34 mouse cellular contexts compared by ENCODE assay signal in the genomic region with DNA sequence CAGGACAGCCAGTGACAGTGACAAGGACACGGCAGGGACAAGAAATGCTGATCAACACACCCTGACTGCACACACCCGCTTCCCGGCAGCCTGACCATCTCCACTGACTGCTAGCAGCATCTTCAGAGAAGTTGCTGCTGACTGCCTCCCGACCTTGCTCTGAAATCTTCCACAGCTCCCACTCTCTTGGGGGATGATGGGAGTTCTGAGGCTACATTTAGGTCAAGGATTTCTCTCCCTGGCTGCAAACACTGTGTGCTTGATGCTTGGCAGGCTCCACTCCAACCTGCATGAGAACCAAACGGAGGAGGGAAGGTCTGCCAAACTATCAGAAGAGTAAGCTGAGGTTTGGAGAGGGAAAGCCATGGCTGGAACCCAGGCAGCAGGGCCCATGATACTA. TPM values are rescaled to one million over a fixed set of nuclear protein-coding genes. Genes with fewer than 3 reads are reported as not detected.
DNase-seq lines count a peak whose midpoint lies in the region; ATAC-seq lines count a peak whose summit lies in the region.
"Had no signal": no experiment of that assay in that cellular context is flagged by ENCODE, and none has a peak within 500 bp of the region (broad histone marks: within the 10 kb centered on the region; RNA-seq: fewer than 3 reads in every experiment).

No protein-coding gene starts in this region.

- peak; percentile 76 to 80 for DNase-seq in adrenal gland, adult (ENCODE audit: inconsistent age in 2 of 2, low spot score in 1 of 2)
- no peak for DNase-seq in adrenal gland, adult 18-20 months (ENCODE audit: low spot score in 2 of 2)
- DNase-seq in heart, adult 9 months (ENCODE audit: low spot score in 2 of 2) = no peak
- DNase-seq in adrenal gland, postnatal 36 days = peak; percentile 51 to 59
- no peak for DNase-seq in liver, embryonic 11.5 days (ENCODE audit: low spot score)
- no peak for DNase-seq in right cerebral cortex, adult 2 months (ENCODE audit: low spot score in 2 of 2)
- DNase-seq: cerebellum, adult 18-20 months; cerebellum, postnatal 10 days; gastrocnemius, postnatal 25 days; heart, adult 11 months; heart, postnatal 36 days; kidney, adult 8-10 months; kidney, postnatal 4 days; left cerebral cortex, postnatal 4 days; liver; thymus, postnatal 14 days had no signal

- 49% methylated on average over 5 of the region's 5 CpGs for WGBS in heart, embryonic 15.5 days
- 55% methylated on average over 5 of the region's 5 CpGs for WGBS in liver, embryonic 11.5 days

- H3K9ac ChIP-seq in heart, embryonic 15.5 days = no peak overlapping the region
- no peak overlapping the region for H3K9ac ChIP-seq in liver, embryonic 11.5 days (ENCODE audit: low read depth, low read length)
- H3K9ac ChIP-seq: embryonic facial prominence, embryonic 13.5 days; hindbrain, embryonic 12.5 days; intestine, embryonic 15.5 days; liver, embryonic 15.5 days; lung, embryonic 15.5 days had no signal

- peak overlapping the region; percentile 21; the same call in 1 of the 2 replicates for H3K27ac ChIP-seq in heart, embryonic 15.5 days
- H3K27ac ChIP-seq in liver, embryonic 11.5 days (ENCODE audit: low read depth, low read length) = no peak overlapping the region
- H3K27ac ChIP-seq: embryonic facial prominence, embryonic 13.5 days; hindbrain, embryonic 12.5 days; hindbrain, postnatal 0 days; intestine, embryonic 15.5 days; kidney, postnatal 0 days; liver, embryonic 15.5 days; lung, embryonic 15.5 days; midbrain, embryonic 10.5 days had no signal

- H3K4me3 ChIP-seq in heart, embryonic 15.5 days = no peak overlapping the region
- no peak overlapping the region for H3K4me3 ChIP-seq in liver, embryonic 11.5 days (ENCODE audit: low read depth, low read length)
- H3K4me3 ChIP-seq: embryonic facial prominence, embryonic 13.5 days; hindbrain, embryonic 12.5 days; intestine, embryonic 15.5 days; liver, embryonic 15.5 days; lung, embryonic 15.5 days; midbrain, embryonic 10.5 days had no signal

- peaks cover 15% of the 10 kb centered on the region for H3K4me1 ChIP-seq in heart, embryonic 15.5 days (replicated peaks)
- no peaks in the 10 kb centered on the region for H3K4me1 ChIP-seq in liver, embryonic 11.5 days (replicated peaks; ENCODE audit: control insufficient read depth, insufficient read depth, low read length)
- H3K4me1 ChIP-seq: hindbrain, embryonic 12.5 days; liver, embryonic 15.5 days had no signal

- H3K27me3 ChIP-seq in heart, embryonic 15.5 days = peaks cover 8% of the 10 kb centered on the region; the same call in 1 of the 2 replicates
- H3K27me3 ChIP-seq in liver, embryonic 11.5 days (replicated peaks; ENCODE audit: control insufficient read depth, insufficient read depth, low read length) = peaks cover 6% of the 10 kb centered on the region

- ATAC-seq in heart, embryonic 15.5 days (replicated peaks; ENCODE audit: insufficient number of reproducible peaks, insufficient read depth, low FRiP score, low read depth) = no peak
- ATAC-seq in liver, embryonic 11.5 days (replicated peaks; ENCODE audit: low FRiP score) = no peak
- ATAC-seq: activated CD4-positive, CD25-positive, alpha-beta regulatory T cell, adult 4 months; forebrain, embryonic 16.5 days; hindbrain, postnatal 0 days; intestine, embryonic 15.5 days; midbrain, embryonic 16.5 days had no signal

- H3K4me2 ChIP-seq in heart, embryonic 15.5 days = no peak overlapping the region
- no peak overlapping the region for H3K4me2 ChIP-seq in liver, embryonic 11.5 days
- H3K4me2 ChIP-seq: embryonic facial prominence, embryonic 13.5 days; hindbrain, embryonic 12.5 days; intestine, embryonic 15.5 days; liver, embryonic 15.5 days; lung, embryonic 15.5 days had no signal

- no peaks in the 10 kb centered on the region for H3K36me3 ChIP-seq in heart, embryonic 15.5 days
- H3K36me3 ChIP-seq in liver, embryonic 11.5 days (ENCODE audit: control insufficient read depth, insufficient read depth, low read length) = no peaks in the 10 kb centered on the region
- H3K36me3 ChIP-seq: embryonic facial prominence, embryonic 13.5 days; hindbrain, embryonic 12.5 days; intestine, embryonic 15.5 days; liver, embryonic 15.5 days; lung, embryonic 15.5 days; midbrain, embryonic 10.5 days had no signal

- no peaks in the 10 kb centered on the region for H3K9me3 ChIP-seq in heart, embryonic 15.5 days (replicated peaks)
- H3K9me3 ChIP-seq in liver, embryonic 11.5 days (ENCODE audit: control insufficient read depth, low read length) = no peaks in the 10 kb centered on the region
- H3K9me3 ChIP-seq: embryonic facial prominence, embryonic 13.5 days; hindbrain, embryonic 12.5 days; intestine, embryonic 15.5 days; liver, embryonic 15.5 days; lung, embryonic 15.5 days; midbrain, embryonic 10.5 days had no signal

RNA-seq across cellular contexts. Expression of a gene that starts 9.6 kb away (rescaled TPM):
- total RNA-seq in adrenal gland, adult 18-20 months (2021) = not detected
- 0.45 and 1.6 TPM in 2 replicates for polyA plus RNA-seq in heart, embryonic 15.5 days (2015; fragmentation: Nextera tagmentation; extraction: Ambion mirVana)
- total RNA-seq in adrenal gland, postnatal 36 days (2021) = under 1 TPM in 1 of 2 experiments, not detected in 1; 0.59 TPM
- 0.36 TPM in 1 of 2 replicates, not detected in the other for polyA plus RNA-seq in liver, embryonic 11.5 days (2014; fragmentation: Nextera tagmentation; extraction: Ambion mirVana)
- total RNA-seq: CH12.LX; common myeloid progenitor, adult 5-6 weeks; gastrocnemius, postnatal 25 days; heart, postnatal 36 days; neutrophil, adult 5-6 weeks had no signal
- polyA plus RNA-seq: activated CD4-positive, CD25-positive, alpha-beta regulatory T cell, adult 4 months; C2C12; forebrain, embryonic 11.5 days; liver, embryonic 15.5 days; midbrain, embryonic 10.5 days; neural tube, embryonic 11.5 days had no signal

RNA-seq across cellular contexts. Expression of a gene that starts 19.5 kb away (rescaled TPM):
- total RNA-seq in adrenal gland, adult 18-20 months (2021) = 100 to 1,000 TPM; 113 to 138 TPM
- polyA plus RNA-seq in heart, embryonic 15.5 days (2015; fragmentation: Nextera tagmentation; extraction: Ambion mirVana) = 20.1 and 26.7 TPM in 2 replicates
- total RNA-seq in adrenal gland, postnatal 36 days (2021) = 100 to 1,000 TPM; 112 to 153 TPM
- 22.4 and 25.6 TPM in 2 replicates for polyA plus RNA-seq in liver, embryonic 11.5 days (2014; fragmentation: Nextera tagmentation; extraction: Ambion mirVana)

RNA-seq across cellular contexts. Expression of a gene that starts 19.8 kb away (rescaled TPM):
- total RNA-seq in adrenal gland, adult 18-20 months (2021) = 1 to 10 TPM; 3.3 to 4.1 TPM
- polyA plus RNA-seq in heart, embryonic 15.5 days (2015; fragmentation: Nextera tagmentation; extraction: Ambion mirVana) = 8.0 and 15.1 TPM in 2 replicates
- 1 to 10 TPM; 4.8 to 6.7 TPM for total RNA-seq in adrenal gland, postnatal 36 days (2021)
- 18.6 and 20.4 TPM in 2 replicates for polyA plus RNA-seq in liver, embryonic 11.5 days (2014; fragmentation: Nextera tagmentation; extraction: Ambion mirVana)
- total RNA-seq: neutrophil, adult 5-6 weeks had no signal
- polyA plus RNA-seq: activated CD4-positive, CD25-positive, alpha-beta regulatory T cell, adult 4 months had no signal

RNA-seq across cellular contexts. Expression of a gene that starts 45.3 kb away (rescaled TPM):
- 10 to 100 TPM; 11.4 to 31.6 TPM for total RNA-seq in adrenal gland, adult 18-20 months (2021)
- polyA plus RNA-seq in heart, embryonic 15.5 days (2015; fragmentation: Nextera tagmentation; extraction: Ambion mirVana) = 4.8 and 8.1 TPM in 2 replicates
- 10 to 100 TPM; 13.9 to 14.3 TPM for total RNA-seq in adrenal gland, postnatal 36 days (2021)
- polyA plus RNA-seq in liver, embryonic 11.5 days (2014; fragmentation: Nextera tagmentation; extraction: Ambion mirVana) = 107 TPM in 2 replicates
- polyA plus RNA-seq: activated CD4-positive, CD25-positive, alpha-beta regulatory T cell, adult 4 months had no signal

Comparison
In these comparisons a context has a peak if more than half of its experiments do, and no peak if none do; other contexts are left out.
1. DNase-seq: peak in adrenal gland, adult (2 of 2) and adrenal gland, postnatal 36 days (2 of 2); none in adrenal gland, adult 18-20 months (0 of 2), heart, adult 9 months (0 of 2), liver, embryonic 11.5 days (single experiment) and right cerebral cortex, adult 2 months (0 of 2).